Mouse (Mus musculus): Measurements from ENCODE around the gene Tusc2. TPM values are rescaled to one million over a fixed set of nuclear protein-coding genes. Genes with fewer than 3 reads are reported as not detected.

The Tusc2 gene
- total and polyA plus RNA-seq, 3 experiments, result 31.7 to 45.8 (median 39.1) TPM

GRCm38 (mm10) chr9:107545602-107546001 is 17.5 kb upstream of the Tusc2 start:
- no peaks in the 10 kb centered on the region for H3K36me3 ChIP-seq (ENCODE audit: control insufficient read depth, insufficient read depth, low read length)
- WGBS, result 15% methylated on average over 3 of the region's 3 CpGs
- H3K27me3 ChIP-seq (ENCODE audit: control insufficient read depth, insufficient read depth, low read length), result no peaks in the 10 kb centered on the region
- no peak overlapping the region for H3K27ac ChIP-seq
- TF ChIP-seq EP300 (IDR thresholded peaks at IDR 0.05; ENCODE audit: insufficient read depth, low read depth, low read length), result no peak
- no peak for TF ChIP-seq POLR2A (IDR thresholded peaks at IDR 0.05; ENCODE audit: insufficient read depth, low read depth, low read length)
- TF ChIP-seq CTCF (IDR thresholded peaks at IDR 0.05), result peak; percentile 100
- intact Hi-C loops (cut with DNase I), result loop anchor here (10.0 kb wide), 1 partner anchor 861 kb away; the partner anchor contains the start of gene Tex264
- peaks cover 5% of the 10 kb centered on the region; the same call in 1 of the 2 replicates for H3K4me1 ChIP-seq (ENCODE audit: control insufficient read depth, insufficient read depth, low read length)
- H3K79me2 ChIP-seq (replicated peaks; ENCODE audit: control insufficient read depth, insufficient read depth, low read length), result no peaks in the 10 kb centered on the region
- DNase-seq, result peak; percentile 65 to 77
- H3K9ac ChIP-seq (ENCODE audit: low read depth, low read length), result no peak overlapping the region
- H3K4me3 ChIP-seq, result no peak overlapping the region

DNA sequence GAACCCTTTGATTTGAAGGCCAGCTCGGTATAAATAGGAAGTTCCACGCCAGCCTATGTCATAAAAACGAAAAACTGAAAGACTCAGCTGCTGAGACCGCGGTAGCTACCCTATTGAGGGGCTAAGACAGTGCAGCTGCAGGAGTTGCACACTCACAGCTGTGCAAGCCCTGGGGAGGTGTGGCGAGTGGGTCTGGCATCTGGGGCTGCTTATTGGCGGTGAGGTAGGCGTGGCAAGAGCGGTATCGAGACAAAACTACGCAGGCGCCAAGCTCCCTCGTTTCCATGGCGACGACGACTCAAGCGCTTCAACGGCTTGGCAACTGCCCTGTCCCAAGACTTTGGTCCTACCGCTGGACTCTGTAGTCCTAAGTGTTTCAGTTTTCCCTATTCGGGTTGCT is 16.0 kb upstream of the Tusc2 start, which contains the start of gene Zmynd10:
Gene Zmynd10 (plus strand): TSS at position 273 of the 400 bp plus-strand sequence.
- Histone ChIP-seq H3K79me2 (replicated peaks; ENCODE audit: control insufficient read depth, insufficient read depth, low read length) (no peaks in the 10 kb centered on the region), H3K4me3 (0 out of 2 replicates have a peak within 1 kb of the TSS, but pooled peaks have one; percentile 10), H3K4me1 (ENCODE audit: control insufficient read depth, insufficient read depth, low read length) (peaks cover 10% of the 10 kb centered on the region), H3K27ac (no peak within 1 kb of the TSS), H3K27me3 (ENCODE audit: control insufficient read depth, insufficient read depth, low read length) (no peaks in the 10 kb centered on the region), H3K36me3 (ENCODE audit: control insufficient read depth, insufficient read depth, low read length) (no peaks in the 10 kb centered on the region), H3K9ac (ENCODE audit: low read depth, low read length) (no peak within 1 kb of the TSS)
- peak; percentile 82 to 89 for DNase-seq
- no peak for TF ChIP-seq POLR2A (IDR thresholded peaks at IDR 0.05; ENCODE audit: insufficient read depth, low read depth, low read length)
- TF ChIP-seq EP300 (IDR thresholded peaks at IDR 0.05; ENCODE audit: insufficient read depth, low read depth, low read length), result no peak
- no peak for TF ChIP-seq CTCF (IDR thresholded peaks at IDR 0.05)
- intact Hi-C loops (cut with DNase I), result loop anchor here (10.0 kb wide), 1 partner anchor 862 kb away; the partner anchor contains the start of gene Tex264
- WGBS, result 7% methylated on average over 20 of the region's 20 CpGs

GRCm38 (mm10) chr9:107547957-107548356 is 15.1 kb upstream of the Tusc2 start:
- DNase-seq, result peak in 1 of 2 experiments; percentile 31
- Histone ChIP-seq H3K36me3 (ENCODE audit: control insufficient read depth, insufficient read depth, low read length) (no peaks in the 10 kb centered on the region), H3K27me3 (ENCODE audit: control insufficient read depth, insufficient read depth, low read length) (no peaks in the 10 kb centered on the region), H3K27ac (no peak overlapping the region), H3K4me1 (ENCODE audit: control insufficient read depth, insufficient read depth, low read length) (peaks cover 10% of the 10 kb centered on the region), H3K4me3 (no peak overlapping the region), H3K9ac (ENCODE audit: low read depth, low read length) (no peak overlapping the region), H3K79me2 (replicated peaks; ENCODE audit: control insufficient read depth, insufficient read depth, low read length) (no peaks in the 10 kb centered on the region)
- TF ChIP-seq CTCF (IDR thresholded peaks at IDR 0.05) (no peak), POLR2A (IDR thresholded peaks at IDR 0.05; ENCODE audit: insufficient read depth, low read depth, low read length) (no peak), EP300 (IDR thresholded peaks at IDR 0.05; ENCODE audit: insufficient read depth, low read depth, low read length) (no peak)
- WGBS, result 74% methylated on average over 5 of the region's 5 CpGs
- intact Hi-C loops (cut with DNase I), result loop anchor here (10.0 kb wide), 1 partner anchor 863 kb away; the partner anchor contains the start of gene Tex264

- Histone ChIP-seq H3K36me3 (ENCODE audit: control insufficient read depth, insufficient read depth, low read length) (no peaks in the 10 kb centered on the region), H3K27me3 (ENCODE audit: control insufficient read depth, insufficient read depth, low read length) (no peaks in the 10 kb centered on the region), H3K4me3 (no peak overlapping the region), H3K4me1 (ENCODE audit: control insufficient read depth, insufficient read depth, low read length) (peaks cover 14% of the 10 kb centered on the region), H3K79me2 (replicated peaks; ENCODE audit: control insufficient read depth, insufficient read depth, low read length) (no peaks in the 10 kb centered on the region), H3K27ac (no peak overlapping the region), H3K9ac (ENCODE audit: low read depth, low read length) (no peak overlapping the region)
- DNase-seq, result no peak
- 95% methylated on average over 10 of the region's 10 CpGs for WGBS
- no peak for TF ChIP-seq CTCF (IDR thresholded peaks at IDR 0.05)
- TF ChIP-seq EP300 (IDR thresholded peaks at IDR 0.05; ENCODE audit: insufficient read depth, low read depth, low read length), result no peak
- no peak for TF ChIP-seq POLR2A (IDR thresholded peaks at IDR 0.05; ENCODE audit: insufficient read depth, low read depth, low read length)
- intact Hi-C loops (cut with DNase I), result loop anchor here (10.0 kb wide), 1 partner anchor 864 kb away; the partner anchor contains the start of gene Tex264
Observed at GRCm38 (mm10) chr9:107548820-107549219, 14.2 kb upstream of the Tusc2 start.

GRCm38 (mm10) chr9:107549297-107550074 is 13.6 kb upstream of the Tusc2 start:
- Histone ChIP-seq H3K27ac (no peak overlapping the region), H3K4me3 (no peak overlapping the region), H3K36me3 (ENCODE audit: control insufficient read depth, insufficient read depth, low read length) (no peaks in the 10 kb centered on the region), H3K9ac (ENCODE audit: low read depth, low read length) (no peak overlapping the region), H3K79me2 (replicated peaks; ENCODE audit: control insufficient read depth, insufficient read depth, low read length) (no peaks in the 10 kb centered on the region), H3K27me3 (ENCODE audit: control insufficient read depth, insufficient read depth, low read length) (no peaks in the 10 kb centered on the region), H3K4me1 (ENCODE audit: control insufficient read depth, insufficient read depth, low read length) (peaks cover 15% of the 10 kb centered on the region)
- 89% methylated on average over 20 of the region's 20 CpGs for WGBS
- intact Hi-C loops (cut with DNase I), result loop anchor here (10.0 kb wide), 1 partner anchor 865 kb away; the partner anchor contains the start of gene Tex264
- peak in 1 of 2 experiments; percentile 8 for DNase-seq
- no peak for TF ChIP-seq EP300 (IDR thresholded peaks at IDR 0.05; ENCODE audit: insufficient read depth, low read depth, low read length)
- no peak for TF ChIP-seq POLR2A (IDR thresholded peaks at IDR 0.05; ENCODE audit: insufficient read depth, low read depth, low read length)
- no peak for TF ChIP-seq CTCF (IDR thresholded peaks at IDR 0.05)

Measured in heart, adult 2 months (tissue).